Mouse (Mus musculus) erythroblast, embryonic 14.5 days (primary cell): ENCODE data around the gene Hist1h1e.

Source experiments
- GATA1 ChIP-seq: IDR thresholded peaks from 2 replicates; pipeline ENCODE4 v1.6.1; 2012; ENCODE audit warnings: low read length, inconsistent platforms, mixed read lengths
- TAL1 ChIP-seq: IDR thresholded peaks from 3 replicates; pipeline ENCODE4 v1.6.1; 2012; ENCODE audit warnings: low read length, inconsistent platforms, mixed read lengths

DNA sequence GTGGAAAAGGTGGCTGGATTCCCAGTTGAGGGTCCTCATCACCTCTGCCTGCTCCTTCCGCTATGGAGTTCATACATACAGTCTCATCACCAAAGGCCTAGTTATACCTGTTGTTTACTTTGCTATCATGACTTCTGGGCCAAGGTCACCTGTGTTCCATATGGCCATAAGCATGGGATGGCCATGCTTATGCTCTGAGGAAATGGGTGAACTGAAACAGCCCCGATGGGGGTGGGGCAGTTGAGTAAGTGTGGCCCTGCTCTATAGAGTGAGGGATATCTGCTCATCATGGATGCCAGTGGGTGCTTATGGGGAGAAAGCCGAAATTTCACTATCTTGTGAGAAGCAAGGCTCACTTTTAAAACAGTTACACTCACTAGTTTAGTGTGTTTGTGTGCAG is 17.3 kb downstream of the Hist1h1e start:
- TF ChIP-seq GATA1 (no peak), TAL1 (no peak)
